Mouse (Mus musculus) cerebellum, adult 8-10 months (tissue): ENCODE data around the gene Tenm3.

Source experiments
- DNase-seq: peaks from one replicate; pipeline ENCODE4 v3.0.0; 2022

Gene Tenm3

DNA sequence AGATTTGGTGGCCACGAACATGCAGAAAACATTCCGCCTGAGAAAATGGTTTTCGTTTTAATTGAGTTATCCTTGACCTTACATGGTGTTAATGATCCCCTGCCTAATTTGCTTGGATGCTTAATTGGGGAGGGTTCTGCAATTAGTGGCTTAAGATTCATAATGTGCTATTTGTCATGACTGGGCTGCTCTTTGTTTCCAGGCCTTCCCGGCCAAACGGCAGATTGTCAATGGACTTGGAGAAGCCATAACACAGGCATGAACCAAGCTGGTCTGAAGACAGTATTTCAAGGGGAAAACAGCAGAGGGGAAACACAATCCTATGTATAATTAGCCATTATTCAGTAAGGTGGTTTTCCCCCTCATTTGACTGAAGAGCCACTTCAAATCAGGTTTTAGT, 606.8 kb downstream of the Tenm3 start:
- DNase-seq, result no peak

DNA sequence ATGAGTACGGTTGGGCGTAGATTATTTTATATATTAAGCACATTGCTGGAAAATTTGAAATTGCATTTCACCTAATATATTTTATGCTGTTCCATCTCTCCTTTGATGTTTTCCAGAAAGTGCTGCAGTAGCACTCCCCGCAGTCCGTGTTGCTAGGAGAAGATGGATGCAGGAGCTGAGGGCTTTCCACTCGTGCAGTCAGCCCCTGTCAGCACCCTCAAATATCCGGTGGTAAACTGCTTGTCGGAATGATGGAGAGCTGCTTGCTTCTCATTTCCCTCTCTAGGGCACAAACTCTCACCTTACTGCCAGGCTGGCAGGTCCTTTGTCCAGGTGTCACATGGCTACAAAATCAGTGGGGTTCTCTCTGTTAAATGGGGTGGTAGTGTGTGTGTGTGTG, 610.8 kb downstream of the Tenm3 start:
- no peak for DNase-seq

DNA sequence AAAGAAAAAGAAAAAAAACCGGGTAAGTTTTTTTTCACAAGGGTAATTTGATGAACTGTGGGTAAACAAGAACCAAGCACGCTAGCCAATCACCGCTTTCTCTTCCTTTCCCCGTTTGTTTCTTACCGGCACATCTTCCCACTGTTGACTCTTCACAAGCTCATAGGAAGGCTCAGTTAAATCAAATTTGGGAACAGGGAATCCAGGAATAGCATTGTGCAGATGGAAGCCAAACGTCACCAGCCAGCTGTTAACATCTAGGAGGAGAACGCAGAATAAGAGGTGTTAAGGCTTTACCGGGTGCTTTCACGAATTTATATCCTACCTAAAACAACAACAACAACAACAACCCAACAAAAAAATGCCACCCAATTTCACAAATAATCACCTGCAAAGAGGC, 611.9 kb downstream of the Tenm3 start:
- no peak for DNase-seq

DNA sequence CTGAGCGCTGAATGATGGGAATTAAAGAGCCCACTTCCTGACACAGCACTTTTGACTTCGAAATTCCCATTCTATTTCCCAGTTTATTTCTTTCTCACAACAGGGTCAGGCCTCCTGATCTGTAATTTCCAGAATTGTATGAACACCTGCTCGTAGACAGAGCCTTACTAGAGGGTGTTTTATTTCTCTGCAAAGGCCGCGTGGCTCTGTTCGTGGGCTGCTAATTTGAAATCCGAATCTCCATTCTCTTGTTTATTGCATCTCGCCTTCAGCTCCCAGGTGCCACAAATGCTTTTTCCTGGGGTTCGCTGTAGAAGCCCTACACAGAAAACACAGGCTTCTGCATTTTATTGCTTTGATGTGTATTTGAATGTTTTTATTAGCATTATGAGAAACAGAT, 612.4 kb downstream of the Tenm3 start:
- DNase-seq, result no peak

DNA sequence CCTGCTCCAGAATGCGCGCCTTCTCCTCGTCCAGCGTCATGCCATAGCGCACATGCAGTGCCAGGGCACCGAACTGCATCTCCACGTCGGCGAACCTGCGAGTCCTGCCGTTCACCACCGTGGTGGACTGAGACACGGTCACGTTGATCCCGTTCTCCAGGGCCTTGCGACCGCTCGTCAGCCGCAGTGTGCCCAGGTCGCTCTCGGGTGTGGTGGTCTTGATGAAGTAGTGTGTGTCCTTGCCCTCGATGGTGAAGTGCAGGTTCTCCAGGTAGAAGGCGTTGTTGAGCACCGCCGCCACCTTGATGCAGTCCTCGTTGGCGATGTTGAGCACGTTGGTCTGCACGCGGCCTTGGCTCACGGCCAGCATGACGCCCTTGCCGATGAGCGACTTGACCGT, 615.1 kb downstream of the Tenm3 start:
- no peak for DNase-seq

DNA sequence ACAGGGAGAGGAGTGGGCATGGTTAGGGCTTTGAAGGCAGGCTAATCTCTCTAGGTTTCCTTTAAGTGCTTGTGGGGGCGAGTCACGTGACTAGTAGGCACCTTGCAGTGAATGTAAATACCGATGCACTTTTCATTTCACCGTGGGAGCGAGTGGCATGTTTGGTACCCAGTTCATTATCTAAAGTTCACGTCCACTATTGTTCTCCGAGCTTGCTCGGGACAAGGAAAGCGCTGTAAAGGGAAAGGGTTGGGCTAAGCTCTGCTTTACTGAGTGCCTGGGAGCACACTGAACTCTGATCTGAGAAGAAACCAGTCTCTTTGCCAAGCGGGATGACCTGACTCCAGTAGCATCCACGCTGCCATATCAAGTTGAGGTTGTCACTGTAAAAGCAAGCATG, 619.0 kb downstream of the Tenm3 start:
- no peak for DNase-seq

DNA sequence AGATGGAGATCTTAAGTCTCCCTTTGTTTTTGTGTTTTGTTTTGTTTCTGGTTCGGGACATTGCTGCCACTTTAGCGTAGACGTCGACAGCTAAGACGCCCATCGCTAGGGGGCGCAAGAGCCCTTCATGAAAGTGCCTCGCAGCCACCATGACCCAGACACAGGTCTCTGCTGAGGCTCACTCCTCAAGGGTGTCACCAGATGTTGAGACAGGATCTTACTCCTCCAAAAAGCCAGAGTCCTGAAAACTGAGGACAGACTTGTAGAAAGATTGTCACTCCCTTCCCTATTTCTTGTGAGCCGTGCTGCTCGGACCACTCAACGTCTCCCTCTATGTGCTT, 621.4 kb downstream of the Tenm3 start:
- peak; percentile 48 for DNase-seq

DNA sequence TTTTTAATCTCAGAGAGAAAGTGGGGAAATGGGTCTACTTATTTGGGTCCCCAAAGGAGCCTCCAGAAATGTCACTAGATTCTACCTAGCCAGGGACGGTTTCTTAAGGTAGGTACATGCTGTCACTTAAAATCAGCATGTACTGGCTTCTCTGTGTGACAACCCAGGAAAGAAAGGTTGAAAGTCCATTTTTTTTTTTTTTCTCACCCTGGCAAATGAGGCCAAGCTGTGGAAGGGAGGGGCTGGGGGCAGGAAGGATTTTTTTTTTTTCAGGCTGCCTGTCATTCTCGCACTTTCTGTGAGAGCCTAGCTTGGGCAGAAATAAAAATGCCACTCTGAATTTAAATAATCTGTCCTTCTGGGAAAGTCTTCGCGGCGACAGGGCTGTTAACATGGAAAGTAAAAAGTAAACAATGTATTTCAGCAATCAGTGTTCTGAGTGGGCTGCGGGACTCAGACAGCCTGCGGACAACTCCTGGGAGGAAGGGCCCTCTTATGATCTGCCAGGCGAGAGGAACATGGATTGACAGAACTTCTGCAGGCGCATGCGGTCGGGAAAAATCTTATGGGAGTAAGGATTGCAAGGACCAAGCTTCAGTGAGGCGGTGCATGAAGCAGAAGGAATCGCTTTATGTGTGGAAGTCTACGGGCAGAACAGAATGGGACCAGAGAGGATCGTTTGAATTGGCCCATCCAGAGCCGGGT, 621.9 kb downstream of the Tenm3 start:
- DNase-seq, result no peak

DNA sequence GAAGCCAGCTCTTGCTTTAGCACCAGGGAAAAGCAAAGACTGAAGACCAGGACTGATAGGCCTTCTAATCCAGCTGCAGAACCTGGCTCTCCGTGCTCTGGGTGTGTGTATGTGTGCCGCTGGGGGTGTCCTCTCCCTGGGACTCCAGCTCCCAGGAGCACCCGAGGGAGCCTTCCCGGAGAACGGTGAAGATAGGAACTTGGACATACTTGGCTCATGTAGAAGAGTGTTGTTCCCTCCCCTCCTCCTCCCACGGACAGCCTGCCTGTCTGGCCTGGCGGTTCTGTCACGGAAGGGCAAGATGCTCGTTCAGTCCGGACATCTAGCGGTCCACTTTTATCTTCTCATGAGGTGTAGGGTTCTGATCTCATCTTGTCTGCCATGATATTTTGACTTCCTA, 622.4 kb downstream of the Tenm3 start:
- DNase-seq, result no peak

DNA sequence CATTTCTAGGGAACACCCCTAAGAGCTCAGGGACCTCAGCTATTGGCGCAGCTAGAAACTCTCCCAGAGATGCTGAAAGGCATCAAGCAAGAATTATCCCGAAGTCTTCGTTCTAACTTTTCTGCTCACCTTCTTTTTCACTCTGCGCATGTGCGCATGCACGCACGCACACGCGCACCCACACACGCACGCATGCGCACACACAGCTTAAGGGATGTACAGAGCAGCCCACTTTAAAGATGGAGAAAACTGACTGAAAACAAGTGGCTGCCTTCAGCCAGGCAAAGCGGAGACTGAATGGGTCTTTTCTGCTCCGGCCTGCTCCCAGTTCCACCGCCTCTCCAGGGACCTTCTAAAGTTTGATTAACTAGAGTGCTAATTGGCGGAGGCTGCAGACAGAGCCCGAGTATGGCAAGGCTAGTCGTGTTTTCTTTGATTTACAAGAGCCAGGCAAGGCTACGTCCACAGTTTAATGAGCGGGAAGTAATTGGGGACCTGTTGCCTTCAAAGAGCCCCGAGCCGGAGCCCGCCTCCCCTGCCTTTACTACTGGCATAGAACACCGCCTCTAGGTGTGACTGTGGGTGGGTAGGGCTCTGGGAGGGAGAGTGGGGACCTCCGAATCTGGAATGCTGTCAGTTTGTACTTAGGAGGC, 623.1 kb downstream of the Tenm3 start:
- no peak for DNase-seq

DNA sequence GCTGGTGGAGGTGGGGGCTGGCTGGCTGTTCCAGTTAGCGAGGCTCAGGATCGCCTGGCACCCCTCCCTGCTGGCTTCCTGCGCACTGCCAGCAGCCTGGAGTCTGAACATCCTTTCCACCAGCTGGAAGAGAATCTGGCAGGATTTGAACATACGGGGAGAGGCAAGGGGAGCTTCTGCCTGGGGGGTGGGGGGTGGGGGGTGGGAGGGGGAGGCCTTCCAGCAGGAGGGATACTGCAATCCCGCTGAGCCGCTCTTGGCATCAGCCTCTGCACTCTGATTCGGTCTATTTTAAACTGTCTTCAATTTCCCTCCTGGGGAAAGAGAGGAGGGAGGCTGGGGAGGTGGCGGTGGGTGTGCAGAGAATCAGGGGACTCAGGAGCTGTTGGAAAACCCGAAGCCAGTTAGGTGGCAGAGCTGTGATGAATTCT, 628.7 kb downstream of the Tenm3 start:
- DNase-seq, result no peak

DNA sequence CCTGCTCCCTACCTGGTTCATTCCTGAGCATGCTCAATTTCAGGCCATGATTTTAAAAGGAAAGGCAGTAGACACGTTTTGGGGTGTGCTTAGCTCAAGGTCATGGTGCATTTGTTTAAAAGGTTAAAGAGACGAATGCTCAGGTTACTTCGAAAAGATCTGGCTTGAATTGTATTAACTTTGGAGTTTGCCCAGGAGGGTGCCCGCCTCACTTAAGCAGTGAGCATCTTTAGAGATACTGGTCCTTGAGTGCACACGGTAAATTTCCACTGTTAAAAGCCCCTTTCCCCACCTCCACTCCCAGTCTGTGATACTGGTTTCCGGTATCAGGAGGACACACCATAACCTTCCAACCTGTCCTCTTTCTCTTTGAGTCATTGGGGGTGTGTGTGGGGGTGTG, 629.4 kb downstream of the Tenm3 start:
- no peak for DNase-seq

DNA sequence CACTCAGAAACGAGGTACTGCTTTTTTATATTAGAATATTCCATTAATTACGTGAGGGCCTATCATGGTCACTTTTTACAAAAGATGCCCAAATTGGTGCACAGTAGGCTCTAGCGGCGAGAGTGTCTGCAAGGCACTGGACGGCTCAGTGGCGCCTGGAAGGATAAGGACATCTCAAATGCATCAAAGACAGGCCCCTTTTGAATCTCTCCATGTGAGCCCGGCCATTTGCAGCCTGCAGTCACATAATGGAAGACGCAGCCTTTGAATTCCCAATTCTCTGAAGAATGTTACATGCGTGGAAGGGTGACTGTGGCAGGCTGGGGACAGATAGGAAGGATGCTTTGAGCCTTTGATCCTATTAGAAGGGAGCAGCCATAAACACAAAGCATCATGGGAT, 631.8 kb downstream of the Tenm3 start:
- DNase-seq, result no peak

DNA sequence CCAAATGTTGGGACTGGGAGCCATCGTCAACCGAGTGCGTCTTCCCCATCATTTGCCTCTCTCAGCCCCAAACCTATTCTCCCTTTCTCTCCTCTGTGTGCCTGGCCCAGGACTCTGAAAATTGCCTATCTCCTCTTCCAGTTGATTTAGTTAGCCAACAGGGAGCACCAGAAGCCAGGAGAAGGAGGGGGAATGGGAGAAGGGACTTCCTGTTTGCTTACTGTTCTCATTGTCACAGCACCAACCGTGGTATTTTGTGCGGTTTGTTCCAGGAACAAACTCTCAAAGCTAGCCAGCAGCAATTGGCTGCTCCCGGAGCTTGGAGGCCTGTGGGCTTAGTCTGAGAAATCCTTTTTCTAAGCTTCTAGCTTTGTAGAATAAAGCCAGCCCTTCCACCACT, 636.2 kb downstream of the Tenm3 start:
- DNase-seq, result no peak

DNA sequence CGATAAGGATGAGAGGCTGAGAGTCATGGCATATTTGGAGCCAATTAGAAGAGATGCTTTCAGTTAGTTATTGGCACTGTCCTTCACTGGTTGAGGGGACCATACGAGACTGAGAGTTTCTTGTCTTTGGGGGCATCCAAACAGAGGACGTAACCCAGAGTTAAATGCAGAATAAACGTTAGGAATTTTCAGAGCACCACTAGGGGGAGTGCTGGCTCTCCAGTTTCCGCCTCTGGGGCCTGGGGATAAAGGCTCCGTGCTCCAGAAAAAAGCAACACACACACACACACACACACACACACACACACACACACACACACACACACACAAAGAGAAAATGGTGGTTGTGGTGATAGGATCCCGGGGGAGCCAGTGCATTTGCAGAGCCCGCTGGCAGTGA, 636.8 kb downstream of the Tenm3 start:
- DNase-seq, result no peak

DNA sequence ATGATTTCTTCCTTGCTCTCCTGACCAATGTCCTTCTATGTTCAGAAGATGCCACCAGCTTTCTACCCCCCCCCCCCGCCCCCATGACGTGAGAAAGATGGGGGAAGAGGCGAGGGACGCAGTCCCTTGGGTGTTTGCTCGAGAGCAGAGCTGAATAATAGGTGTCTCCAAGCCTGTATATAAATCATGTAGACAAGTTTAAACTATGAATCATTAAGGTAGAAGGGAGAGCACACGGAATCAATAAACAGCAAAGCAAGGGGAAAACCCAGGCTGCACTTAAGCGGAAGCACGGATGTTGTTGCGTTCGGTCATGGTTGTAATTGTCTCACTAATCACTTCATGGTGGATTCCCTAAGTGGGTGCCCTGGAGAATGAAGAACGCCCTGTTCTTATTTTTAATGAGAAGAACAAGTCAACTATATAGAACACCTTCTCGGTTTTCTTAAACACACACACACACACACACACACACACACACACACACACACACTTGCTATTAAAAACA, 638.9 kb downstream of the Tenm3 start:
- no peak for DNase-seq

DNA sequence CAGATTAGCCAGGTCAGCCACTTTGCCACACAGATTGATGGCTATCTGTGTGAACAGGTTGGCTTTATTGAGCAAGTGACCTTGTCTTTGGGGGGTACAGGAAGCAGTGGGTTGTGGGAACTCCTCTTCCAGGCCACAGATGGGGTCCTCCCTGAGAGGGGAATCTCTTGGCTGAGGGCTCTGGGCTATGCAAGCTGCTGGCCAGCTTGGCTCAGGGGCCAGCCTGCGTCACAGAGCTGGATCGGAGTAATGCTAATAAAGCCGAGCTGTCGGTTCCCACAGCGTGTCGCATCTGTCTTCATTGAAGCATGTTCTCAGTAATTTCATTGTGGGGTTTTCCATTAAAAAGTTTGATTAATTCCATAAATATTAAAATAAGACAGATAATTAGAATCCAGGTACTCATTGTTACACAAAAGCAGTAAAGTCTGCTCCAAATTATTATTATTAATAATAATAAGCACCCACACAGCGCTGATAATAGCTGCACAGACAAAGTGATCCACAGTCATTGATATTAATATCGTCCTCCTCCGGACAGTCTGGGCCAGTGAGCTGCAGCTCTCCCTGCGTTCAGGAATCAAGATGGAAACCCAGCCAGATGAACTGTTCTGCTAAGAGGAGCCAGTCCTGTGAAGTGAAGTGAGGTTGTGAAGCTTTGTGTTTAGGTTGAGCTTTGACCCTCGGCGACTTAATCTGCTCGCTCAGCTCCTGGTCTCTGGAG, 639.5 kb downstream of the Tenm3 start:
- no peak for DNase-seq

DNA sequence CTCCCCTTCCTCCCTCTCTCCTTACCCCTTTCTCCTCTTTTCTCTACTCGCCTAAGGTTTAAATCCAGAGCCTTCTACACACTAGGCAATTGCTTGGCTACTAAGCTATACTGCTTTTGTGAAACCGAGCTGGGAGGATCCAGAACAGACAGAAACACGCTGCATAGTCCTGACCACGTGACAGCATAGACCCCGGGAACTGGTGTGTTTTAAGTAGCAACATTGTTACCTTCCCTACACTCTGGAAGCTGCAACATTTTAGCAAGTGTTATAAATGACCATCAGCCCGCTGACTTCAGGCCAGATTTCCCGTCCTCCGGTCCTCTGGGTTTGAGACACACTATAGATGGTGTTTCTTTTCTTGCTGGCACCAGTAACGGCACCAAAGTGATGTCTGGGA, 640.1 kb downstream of the Tenm3 start:
- DNase-seq, result no peak

DNA sequence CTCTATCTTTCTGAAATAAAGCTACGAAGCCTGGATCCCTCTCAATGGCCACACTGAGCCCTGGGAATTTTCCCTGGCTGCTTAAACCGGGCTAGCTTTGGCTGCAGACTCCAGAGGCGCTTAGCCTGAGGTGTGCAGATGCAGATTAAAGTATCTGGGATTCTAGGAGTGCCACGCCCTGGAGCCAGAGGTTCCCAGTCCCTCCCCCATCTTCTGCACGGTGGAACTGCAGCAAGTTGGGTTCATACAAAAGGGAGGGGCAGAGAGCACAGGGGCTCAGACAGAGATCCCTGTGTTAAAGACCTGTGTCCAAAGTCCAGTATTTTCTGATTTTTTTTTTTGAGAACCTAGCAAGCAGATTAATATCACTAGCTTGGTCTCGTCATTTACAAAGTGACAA, 640.6 kb downstream of the Tenm3 start:
- DNase-seq, result no peak

DNA sequence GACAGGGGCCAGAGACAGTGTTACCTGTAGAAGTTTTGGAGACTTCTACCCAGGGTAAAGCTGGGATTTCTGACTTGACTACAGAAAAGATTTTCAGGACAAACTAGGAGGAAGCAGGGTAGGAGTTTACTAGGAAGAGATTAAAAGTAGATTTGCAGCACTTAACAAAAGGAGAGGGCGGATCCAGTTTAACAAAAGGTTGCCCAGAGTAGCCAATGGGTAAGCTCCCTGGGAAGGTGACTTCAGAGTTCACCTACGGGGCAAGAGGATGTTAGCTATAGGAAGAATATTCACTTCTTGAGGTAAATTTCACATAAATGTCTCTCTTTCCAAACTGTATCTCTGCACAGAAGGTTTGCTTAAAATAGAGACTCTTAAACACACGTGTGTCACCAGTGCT, 641.1 kb downstream of the Tenm3 start:
- no peak for DNase-seq

DNA sequence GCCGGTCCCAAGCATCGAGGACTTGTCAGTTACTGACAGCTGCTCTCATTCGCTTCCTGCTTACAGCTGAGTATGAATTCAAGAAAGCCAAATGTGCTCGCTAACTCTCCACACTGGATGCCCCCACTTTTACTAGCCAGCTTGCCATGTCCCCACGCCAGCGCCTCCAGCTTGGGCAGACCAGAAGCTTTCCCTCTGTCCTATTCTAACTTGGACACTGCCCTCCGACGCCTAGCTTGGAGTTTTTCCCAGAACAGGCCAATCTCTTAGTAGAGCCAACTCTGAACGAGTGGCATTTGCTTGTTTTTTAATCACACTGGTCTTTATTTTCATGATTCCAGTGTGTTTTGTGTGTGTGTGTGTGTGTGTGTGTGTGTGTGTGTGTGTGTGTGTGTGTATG, 644.6 kb downstream of the Tenm3 start:
- no peak for DNase-seq

DNA sequence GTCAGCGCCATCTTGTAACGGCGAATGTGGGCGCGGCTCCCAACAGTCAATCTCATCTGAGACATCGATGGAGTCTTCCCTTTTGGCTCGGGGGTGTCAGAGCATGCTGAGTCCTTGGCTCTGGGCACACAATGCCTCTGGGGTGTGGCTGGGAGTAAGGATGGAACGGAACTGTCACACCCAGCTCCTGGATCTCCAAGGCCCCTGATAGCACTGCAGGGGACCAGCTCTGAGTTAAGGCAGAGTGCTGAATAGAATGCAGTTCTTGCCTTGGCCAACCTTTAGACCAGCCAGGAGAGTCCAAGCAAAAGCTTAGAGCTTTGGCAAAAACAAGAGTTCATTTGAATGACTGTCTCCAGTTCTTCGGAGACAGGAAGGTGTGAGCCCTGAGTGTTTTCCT, 647.8 kb downstream of the Tenm3 start:
- no peak for DNase-seq

DNA sequence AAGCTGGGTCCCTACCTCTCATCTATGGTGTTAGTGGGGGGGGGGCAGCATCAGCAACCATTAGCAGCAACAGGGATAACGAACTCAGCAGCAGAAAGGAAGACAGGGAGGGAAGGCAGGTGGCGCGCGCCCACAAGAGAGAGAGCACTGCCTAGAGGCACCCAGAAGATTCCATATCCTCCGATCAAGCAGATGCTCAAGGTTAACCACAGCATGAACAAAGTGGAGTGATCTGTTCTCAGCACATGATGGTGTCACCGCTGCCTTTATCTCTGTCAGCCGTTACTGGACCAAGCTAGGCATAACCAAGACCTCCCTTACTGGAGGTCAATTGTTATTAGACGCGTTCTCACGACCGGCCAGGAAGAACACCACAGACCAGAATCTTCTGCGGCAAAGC, 655.2 kb downstream of the Tenm3 start:
- DNase-seq, result no peak

DNA sequence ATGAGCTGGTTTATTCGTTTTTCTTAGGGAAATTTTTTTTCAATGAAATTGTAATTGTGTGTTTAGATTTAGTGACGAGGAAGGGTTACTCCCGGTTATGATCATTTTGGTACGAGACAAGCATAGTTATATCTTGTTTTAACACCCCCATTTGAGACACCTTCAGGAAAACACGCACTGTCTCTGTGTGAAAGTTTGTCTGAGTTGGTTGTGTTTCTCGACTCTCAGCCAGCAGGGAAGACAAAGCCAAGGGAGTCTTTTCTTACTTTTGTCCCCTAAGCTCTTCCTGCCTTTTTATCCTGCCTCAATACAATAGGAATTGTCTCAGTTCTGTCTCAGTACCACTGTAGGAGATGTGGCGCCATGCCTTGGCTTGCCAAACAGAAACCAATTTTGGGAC, 660.0 kb downstream of the Tenm3 start:
- DNase-seq, result no peak
